13 mouse cellular contexts compared by ENCODE assay signal in genomic region chr8:60249704-60250103, GRCm38 (mm10).
DNase-seq lines count a peak whose midpoint lies in the region; ATAC-seq and TF ChIP-seq lines count a peak whose summit lies in the region.
"Had no signal": no experiment of that assay in that cellular context is flagged by ENCODE, and none has a peak within 500 bp of the region (broad histone marks: within the 10 kb centered on the region; RNA-seq: fewer than 3 reads in every experiment).

No protein-coding gene starts in this region.

- in situ Hi-C loops in ES-E14 (cut with MboI; ENCODE audit: low sequenced_read_pairs in 2 of 2, unreplicated experiment in 2 of 2): no loop called here

- H3K27me3 ChIP-seq in forebrain, embryonic 11.5 days (ENCODE audit: control insufficient read depth, insufficient read depth, low read length): no peaks in the 10 kb centered on the region
- H3K27me3 ChIP-seq in forebrain, embryonic 14.5 days (replicated peaks; ENCODE audit: control insufficient read depth, insufficient read depth, low read length): no peaks in the 10 kb centered on the region
- no peaks in the 10 kb centered on the region for H3K27me3 ChIP-seq in kidney, adult 2 months (replicated peaks; ENCODE audit: control insufficient read depth, insufficient read depth, low read length)
- H3K27me3 ChIP-seq in kidney, embryonic 15.5 days: no peaks in the 10 kb centered on the region
- H3K27me3 ChIP-seq: liver, embryonic 13.5 days had no signal

- no peaks in the 10 kb centered on the region for H3K4me1 ChIP-seq in forebrain, embryonic 11.5 days (replicated peaks; ENCODE audit: control insufficient read depth, insufficient read depth, low read length)
- H3K4me1 ChIP-seq in forebrain, embryonic 14.5 days (ENCODE audit: control insufficient read depth, insufficient read depth, low read length): no peaks in the 10 kb centered on the region
- no peaks in the 10 kb centered on the region for H3K4me1 ChIP-seq in kidney, adult 2 months (ENCODE audit: control insufficient read depth, insufficient read depth, low read length)
- no peaks in the 10 kb centered on the region for H3K4me1 ChIP-seq in kidney, embryonic 15.5 days
- peaks cover 0 to 3% of the 10 kb centered on the region in 2 experiments; a peak in 1 of 4 replicates for H3K4me1 ChIP-seq in ES-E14 (ENCODE audit: control insufficient read depth in 2 of 2, insufficient read depth in 2 of 2, low read length in 2 of 2, poor library complexity in 1 of 2)
- H3K4me1 ChIP-seq: embryonic facial prominence, embryonic 10.5 days; liver, embryonic 13.5 days had no signal

- H3K9ac ChIP-seq in forebrain, embryonic 11.5 days (ENCODE audit: low read length): no peak overlapping the region
- H3K9ac ChIP-seq in forebrain, embryonic 14.5 days (ENCODE audit: low read length): no peak overlapping the region
- H3K9ac ChIP-seq in kidney, embryonic 15.5 days: no peak overlapping the region
- H3K9ac ChIP-seq in ES-E14 (ENCODE audit: insufficient read depth, low read depth, low read length, poor library complexity, severe bottlenecking): no peak overlapping the region
- H3K9ac ChIP-seq: liver, embryonic 13.5 days had no signal

- no peaks in the 10 kb centered on the region for H3K9me3 ChIP-seq in forebrain, embryonic 11.5 days (ENCODE audit: control insufficient read depth, low read length)
- no peaks in the 10 kb centered on the region for H3K9me3 ChIP-seq in forebrain, embryonic 14.5 days (replicated peaks; ENCODE audit: control insufficient read depth, low read length)
- no peaks in the 10 kb centered on the region for H3K9me3 ChIP-seq in kidney, embryonic 15.5 days (replicated peaks)
- no peaks in the 10 kb centered on the region for H3K9me3 ChIP-seq in ES-E14 (ENCODE audit: control insufficient read depth, insufficient read depth, low read depth, low read length)
- H3K9me3 ChIP-seq: embryonic facial prominence, embryonic 10.5 days; liver, embryonic 13.5 days had no signal

- no peak for DNase-seq in forebrain, embryonic 11.5 days (ENCODE audit: low spot score)
- no peak for DNase-seq in forebrain, embryonic 14.5 days (ENCODE audit: low spot score)
- DNase-seq in kidney, adult 2 months: peak; percentile 79
- peak; percentile 17 for DNase-seq in ES-E14 (ENCODE audit: low read depth, low spot score)
- peak; percentile 6 for DNase-seq in embryo, embryonic 11 days
- no peak for DNase-seq in left cerebral cortex, adult 8-10 months (ENCODE audit: low spot score in 2 of 2)
- no peak for DNase-seq in right cerebral cortex, adult 18-20 months
- DNase-seq: cerebellum, adult 8-10 months; layer of hippocampus, adult 9-11 months; liver, embryonic 13.5 days; lung, postnatal 10 days had no signal

- peak; percentile 58; the same call in 1 of the 2 replicates for ATAC-seq in forebrain, embryonic 11.5 days (replicated peaks; ENCODE audit: low FRiP score)
- no peak for ATAC-seq in forebrain, embryonic 14.5 days
- ATAC-seq in kidney, embryonic 15.5 days (replicated peaks; ENCODE audit: low FRiP score): no peak

- no peak overlapping the region for H3K27ac ChIP-seq in forebrain, embryonic 11.5 days (ENCODE audit: low read depth, low read length)
- H3K27ac ChIP-seq in forebrain, embryonic 14.5 days (ENCODE audit: low read depth, low read length): no peak overlapping the region
- no peak overlapping the region for H3K27ac ChIP-seq in kidney, adult 2 months (ENCODE audit: insufficient read depth, low read depth, low read length)
- no peak overlapping the region for H3K27ac ChIP-seq in kidney, embryonic 15.5 days
- no peak overlapping the region for H3K27ac ChIP-seq in ES-E14 (ENCODE audit: insufficient read depth, low read depth, low read length, poor library complexity, severe bottlenecking)
- H3K27ac ChIP-seq: embryonic facial prominence, embryonic 10.5 days; liver, embryonic 13.5 days had no signal

- no peak for TF ChIP-seq CTCF in kidney, adult 2 months (conservative IDR thresholded peaks at IDR 0.05; ENCODE audit: insufficient read depth, insufficient read length, low read depth, low read length)

- H3K36me3 ChIP-seq in forebrain, embryonic 11.5 days (ENCODE audit: control insufficient read depth, insufficient read depth, low read length): no peaks in the 10 kb centered on the region
- no peaks in the 10 kb centered on the region for H3K36me3 ChIP-seq in forebrain, embryonic 14.5 days (ENCODE audit: control insufficient read depth, insufficient read depth, low read length)
- H3K36me3 ChIP-seq in kidney, adult 2 months (ENCODE audit: control insufficient read depth, insufficient read depth, low read length): no peaks in the 10 kb centered on the region
- H3K36me3 ChIP-seq in kidney, embryonic 15.5 days: no peaks in the 10 kb centered on the region
- no peaks in the 10 kb centered on the region for H3K36me3 ChIP-seq in ES-E14 (ENCODE audit: control insufficient read depth, insufficient read depth, low read length, poor library complexity, severe bottlenecking)
- H3K36me3 ChIP-seq: embryonic facial prominence, embryonic 10.5 days; liver, embryonic 13.5 days had no signal

- no peak overlapping the region for H3K4me3 ChIP-seq in forebrain, embryonic 11.5 days (ENCODE audit: low read depth, low read length)
- no peak overlapping the region for H3K4me3 ChIP-seq in forebrain, embryonic 14.5 days (ENCODE audit: low read depth, low read length)
- H3K4me3 ChIP-seq in kidney, adult 2 months (ENCODE audit: insufficient read depth, low read depth, low read length): no peak overlapping the region
- no peak overlapping the region for H3K4me3 ChIP-seq in kidney, embryonic 15.5 days (replicated peaks)
- H3K4me3 ChIP-seq in ES-E14 (ENCODE audit: insufficient read depth in 1 of 2, low read depth in 1 of 2, low read length in 2 of 2, poor library complexity in 1 of 2, severe bottlenecking in 1 of 2): no peak overlapping the region
- H3K4me3 ChIP-seq: embryonic facial prominence, embryonic 10.5 days; liver, embryonic 13.5 days had no signal

- no peak overlapping the region for H3K4me2 ChIP-seq in forebrain, embryonic 11.5 days (ENCODE audit: low read depth, low read length, severe bottlenecking)
- H3K4me2 ChIP-seq in forebrain, embryonic 14.5 days (ENCODE audit: low read length): no peak overlapping the region
- no peak overlapping the region for H3K4me2 ChIP-seq in kidney, embryonic 15.5 days
- H3K4me2 ChIP-seq: liver, embryonic 13.5 days had no signal

- WGBS in forebrain, embryonic 11.5 days: 4% methylated on average over 2 of the region's 2 CpGs
- WGBS in forebrain, embryonic 14.5 days: 8% methylated on average over 2 of the region's 2 CpGs
- 23% methylated on average over 2 of the region's 2 CpGs for WGBS in kidney, adult 2 months
- WGBS in kidney, embryonic 15.5 days: 32% methylated on average over 2 of the region's 2 CpGs

- no peak for TF ChIP-seq POLR2A in kidney, adult 2 months (IDR thresholded peaks at IDR 0.05; ENCODE audit: low read depth, low read length)

TF ChIP-seq in ES-E14, 5 proteins besides CTCF, POLR2A, EP300 and RAD21:
- TF ChIP-seq HCFC1 (IDR thresholded peaks at IDR 0.05; ENCODE audit: borderline replicate concordance, insufficient read depth, low read length) (no peak), CHD2 (IDR thresholded peaks at IDR 0.05; ENCODE audit: low read depth, low read length) (no peak), ZC3H11A (IDR thresholded peaks at IDR 0.05; ENCODE audit: borderline replicate concordance, low read depth, low read length) (no peak), MAFK (IDR thresholded peaks at IDR 0.05; ENCODE audit: insufficient read depth, low read depth, low read length) (no peak)
TF ChIP-seq in ES-E14: peak in this region for 0.

Comparison
In these comparisons a context has a peak if more than half of its experiments do, and no peak if none do; other contexts are left out.
1. DNase-seq: peak in kidney, adult 2 months (single experiment), ES-E14 (single experiment) and embryo, embryonic 11 days (single experiment); none in forebrain, embryonic 11.5 days (single experiment), forebrain, embryonic 14.5 days (single experiment), left cerebral cortex, adult 8-10 months (0 of 2) and right cerebral cortex, adult 18-20 months (single experiment).